Mouse (Mus musculus) megakaryocyte, adult 5-6 weeks (primary cell): ENCODE measurements around the gene Tmem39a. TPM values are rescaled to one million over a fixed set of nuclear protein-coding genes. Genes with fewer than 3 reads are reported as not detected.

Source experiments
- ATAC-seq: 2 replicates; pipeline ENCODE4 v1.8.0; 2016; ENCODE audit warnings: mild to moderate bottlenecking, inconsistent platforms; ENCODE audit not compliant: poor library complexity, severe bottlenecking
- total RNA-seq, 2 experiments: library from RNA; stranded (forward) in 1 of 2; stranded (reverse) in 1 of 2; fragments of 153-499, 151-499 nt in 1 of 2; fragments of 221-1000, 200-1000 nt in 1 of 2; gene quantifications; 2 replicates each; pipeline versions ENCODE4 v1.2.3 to v1.2.4; 2015 to 2017

Gene Tmem39a
- total RNA-seq, 2 experiments from 2014 or later, result 32.1 to 67.1 TPM

DNA sequence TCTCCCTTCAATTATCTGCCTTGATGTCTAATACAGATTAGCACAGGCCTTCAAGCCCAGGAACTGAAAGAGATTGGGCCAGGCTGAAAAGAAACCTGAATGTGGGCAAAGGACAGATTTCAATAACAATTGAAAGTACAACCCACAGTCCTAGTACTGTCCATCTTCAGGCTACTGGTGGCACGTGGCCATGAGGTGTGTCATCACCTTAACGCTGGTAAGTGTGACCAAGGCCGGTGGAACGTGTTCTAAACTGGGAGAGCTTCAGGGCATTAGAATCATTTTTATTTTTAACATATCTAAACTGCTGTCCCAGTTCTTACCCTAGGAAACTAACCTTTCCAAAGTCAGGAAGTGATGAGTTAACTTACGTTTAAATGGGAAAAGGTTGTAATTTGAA lies 28.7 kb downstream of the Tmem39a start:
- no peak for ATAC-seq

GRCm38 (mm10) chr16:38587572-38587971 lies 29.1 kb downstream of the Tmem39a start:
- no peak for ATAC-seq

DNA sequence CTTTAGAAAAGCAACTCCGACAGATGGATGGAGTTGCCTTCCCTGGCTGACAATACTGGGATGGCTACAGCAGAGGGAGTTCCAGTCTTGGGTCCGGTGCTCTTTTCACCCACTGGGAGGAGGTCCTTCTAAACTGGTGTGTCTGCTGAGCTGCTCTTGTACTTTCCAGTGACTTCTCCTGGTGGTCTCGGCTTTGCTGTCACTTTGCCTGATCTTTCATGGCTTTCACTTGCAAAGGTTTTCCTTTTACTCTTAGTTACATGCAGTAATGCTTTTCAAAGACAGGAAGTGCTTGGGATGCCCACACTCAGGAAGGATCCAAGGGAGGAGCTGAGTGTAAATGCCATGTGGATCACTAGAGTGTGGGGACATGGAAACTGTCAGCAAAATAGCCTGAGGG lies 33.0 kb downstream of the Tmem39a start:
- no peak for ATAC-seq

GRCm38 (mm10) chr16:38592026-38592678 lies 33.7 kb downstream of the Tmem39a start:
- ATAC-seq, result no peak

DNA sequence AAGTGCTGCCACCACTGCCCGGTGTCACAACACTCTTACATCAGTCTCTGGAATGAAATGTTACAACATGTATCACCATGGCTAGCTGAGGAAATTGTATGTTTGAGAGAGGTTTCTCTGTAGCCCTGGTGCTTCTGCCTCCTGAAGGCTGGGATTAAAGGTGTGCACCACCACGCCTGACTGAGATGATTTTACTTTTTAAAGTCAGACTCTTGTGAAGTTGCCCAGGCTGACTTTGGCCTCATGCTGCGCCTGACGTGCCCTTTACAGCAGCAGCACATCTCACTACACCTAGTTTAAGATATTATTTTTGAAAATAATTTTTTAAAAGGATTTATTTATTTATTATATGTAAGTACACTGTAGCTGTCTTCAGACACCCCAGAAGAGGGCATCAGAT lies 34.4 kb downstream of the Tmem39a start:
- ATAC-seq, result no peak

DNA sequence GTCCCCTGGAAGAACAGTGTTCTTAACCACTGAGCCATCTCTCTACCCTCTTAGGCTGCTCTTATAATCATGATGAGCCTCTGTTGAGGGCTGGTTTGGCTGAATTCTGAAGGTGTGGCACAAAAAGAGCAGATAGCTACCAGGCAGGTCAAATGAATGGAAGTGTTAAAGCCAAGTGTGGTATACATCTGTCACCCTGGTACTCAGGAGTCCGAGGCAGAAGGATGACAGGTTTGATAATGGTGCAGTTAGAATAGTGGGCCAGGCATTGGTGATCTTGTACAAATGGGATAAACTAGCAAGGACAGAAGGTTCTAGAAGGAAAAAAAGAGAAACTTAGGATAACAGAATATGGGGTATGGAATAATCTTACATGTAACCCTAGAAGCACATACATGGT lies 35.9 kb downstream of the Tmem39a start:
- ATAC-seq, result no peak

GRCm38 (mm10) chr16:38596099-38596498 lies 37.6 kb downstream of the Tmem39a start:
- ATAC-seq, result no peak

- ATAC-seq, result no peak
These were observed 38.2 kb downstream of the Tmem39a start for GRCm38 (mm10) chr16:38596651-38597050.

DNA sequence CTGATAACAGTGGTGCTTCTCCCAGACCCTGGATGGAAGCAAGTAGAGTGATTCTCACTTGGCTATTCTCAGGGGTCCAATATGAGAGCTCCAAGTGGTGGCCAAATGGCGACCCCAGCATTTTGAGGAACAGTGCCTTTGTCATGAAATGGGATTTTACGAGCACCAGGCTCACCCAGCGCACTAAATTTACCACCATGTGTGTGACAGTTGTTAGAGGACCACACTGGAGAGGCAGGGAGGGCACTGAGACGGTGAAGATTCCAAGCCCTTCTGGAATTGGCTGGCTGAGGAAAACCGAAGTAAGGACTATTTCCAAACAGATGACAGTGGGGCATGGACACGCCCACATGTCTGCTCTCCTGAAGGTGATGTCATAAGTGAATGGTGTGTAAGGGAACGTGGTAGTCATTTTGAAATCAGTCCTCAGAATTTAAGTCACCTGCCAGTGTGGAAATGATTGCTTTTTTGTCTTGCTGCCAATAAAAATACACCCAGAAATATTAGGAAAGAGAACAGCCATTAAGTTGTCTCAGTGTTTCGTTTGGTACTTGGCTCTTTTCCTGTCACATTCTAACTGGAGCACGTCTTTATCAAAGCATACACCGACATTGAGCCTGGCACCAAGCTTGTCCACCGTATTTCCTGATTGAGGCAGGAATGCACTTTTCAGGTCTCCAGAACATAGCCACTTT lies 40.6 kb downstream of the Tmem39a start:
- peak; percentile 61 for ATAC-seq

GRCm38 (mm10) chr16:38602989-38603804 lies 44.7 kb downstream of the Tmem39a start:
- ATAC-seq, result no peak

GRCm38 (mm10) chr16:38606509-38606908 lies 48.0 kb downstream of the Tmem39a start:
- no peak for ATAC-seq

GRCm38 (mm10) chr16:38608687-38609086 lies 50.2 kb downstream of the Tmem39a start:
- no peak for ATAC-seq

DNA sequence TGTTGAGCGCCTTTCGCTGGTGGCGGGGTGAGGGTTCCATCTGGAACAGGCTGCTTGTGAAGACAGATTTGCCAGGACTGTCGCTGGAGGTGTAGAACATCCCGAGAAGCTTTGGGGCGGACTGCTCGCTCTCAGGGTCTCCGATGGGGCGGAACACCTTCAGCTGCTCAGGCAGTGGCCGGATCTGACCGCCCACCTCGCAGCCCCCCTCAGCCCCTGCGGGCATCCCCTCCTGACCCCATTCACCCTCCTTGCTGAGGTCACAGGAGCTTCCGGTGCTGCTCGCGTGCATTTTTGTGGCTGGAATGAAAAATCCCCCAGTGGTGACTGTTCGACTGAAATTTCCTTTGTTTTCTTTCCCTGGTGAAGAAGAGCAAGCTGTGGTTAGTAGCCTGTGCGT lies 50.6 kb downstream of the Tmem39a start:
- ATAC-seq, result no peak

- no peak for ATAC-seq
These were observed 54.1 kb downstream of the Tmem39a start for GRCm38 (mm10) chr16:38612646-38613045.

DNA sequence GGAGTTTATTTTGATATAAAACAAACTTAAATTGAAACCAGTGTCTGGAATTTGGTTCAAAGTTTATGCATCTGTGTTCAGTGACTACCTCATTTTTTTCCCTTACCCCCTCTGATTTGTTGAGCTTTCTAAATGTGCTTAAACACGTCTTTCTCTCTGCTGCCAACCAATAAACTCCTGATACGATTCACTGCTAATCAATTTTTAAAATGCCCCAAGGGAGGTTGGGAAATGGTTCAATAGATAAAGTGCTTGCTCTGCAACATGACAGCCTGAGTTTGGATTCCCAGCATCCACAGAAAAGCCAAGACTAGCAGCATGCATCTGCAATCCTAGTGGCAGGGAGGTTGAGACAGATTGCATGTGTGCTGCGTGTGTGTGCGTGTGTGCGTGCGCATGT lies 55.1 kb downstream of the Tmem39a start:
- ATAC-seq, result no peak

- no peak for ATAC-seq
These were observed 59.5 kb downstream of the Tmem39a start for GRCm38 (mm10) chr16:38617977-38618376.

DNA sequence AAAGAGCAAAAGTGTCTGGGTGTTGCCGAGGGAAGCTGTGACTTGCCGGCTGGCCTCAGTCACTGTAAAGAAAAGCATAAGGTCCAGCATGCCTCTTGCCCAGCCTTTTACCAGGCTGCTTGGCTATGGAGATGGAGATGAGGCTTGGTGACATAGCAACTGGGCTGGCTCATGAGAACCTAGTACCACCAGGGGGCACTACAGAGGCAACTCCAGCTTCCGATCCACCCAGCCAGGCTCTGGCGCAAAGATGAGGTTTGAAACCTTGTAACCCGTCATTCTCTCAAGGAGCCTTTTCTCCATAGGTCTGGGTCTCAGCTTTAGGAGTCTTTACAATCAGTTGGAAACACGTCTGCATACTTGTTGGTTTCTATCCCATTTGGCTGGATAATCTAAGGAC lies 60.6 kb downstream of the Tmem39a start:
- peak; percentile 96 for ATAC-seq

DNA sequence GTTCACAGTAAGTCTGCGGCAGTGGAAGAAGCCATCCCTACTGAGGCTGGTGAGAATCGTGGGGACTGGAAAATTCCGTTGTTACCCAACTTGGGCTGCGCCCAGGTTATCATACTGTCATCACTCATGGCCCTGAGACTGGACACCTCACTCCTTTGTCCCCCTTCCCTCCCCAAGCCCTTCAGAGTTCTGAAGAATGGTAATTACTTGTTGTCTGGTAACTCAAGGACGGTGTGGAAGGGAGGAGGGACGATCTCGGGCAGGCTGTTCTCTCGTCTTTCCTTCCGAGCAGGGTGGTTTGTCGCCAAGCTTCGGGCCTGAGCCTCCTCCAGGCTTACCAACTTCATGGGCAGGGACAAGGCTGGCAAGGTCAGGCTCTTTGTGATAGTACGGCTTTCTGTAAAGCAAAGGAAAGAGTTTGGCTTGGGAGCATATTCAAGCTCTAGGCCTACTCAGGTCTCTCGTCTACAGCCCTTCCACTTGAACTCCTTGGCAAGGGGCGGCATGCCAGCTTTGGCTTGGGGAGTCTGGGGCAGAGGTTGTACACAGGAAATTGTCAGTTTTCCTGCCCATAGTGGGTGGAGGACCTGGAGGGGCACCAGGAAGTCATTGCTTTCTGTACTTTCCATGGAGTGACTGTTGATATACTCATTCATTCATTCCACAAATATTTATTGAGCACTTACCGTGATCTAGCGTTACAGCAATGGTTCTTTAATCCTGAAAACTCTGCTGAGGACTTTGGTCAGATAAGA lies 62.4 kb downstream of the Tmem39a start:
- ATAC-seq, result no peak

GRCm38 (mm10) chr16:38622283-38622682 lies 63.8 kb downstream of the Tmem39a start:
- peak; percentile 44; the same call in 1 of the 2 replicates for ATAC-seq

DNA sequence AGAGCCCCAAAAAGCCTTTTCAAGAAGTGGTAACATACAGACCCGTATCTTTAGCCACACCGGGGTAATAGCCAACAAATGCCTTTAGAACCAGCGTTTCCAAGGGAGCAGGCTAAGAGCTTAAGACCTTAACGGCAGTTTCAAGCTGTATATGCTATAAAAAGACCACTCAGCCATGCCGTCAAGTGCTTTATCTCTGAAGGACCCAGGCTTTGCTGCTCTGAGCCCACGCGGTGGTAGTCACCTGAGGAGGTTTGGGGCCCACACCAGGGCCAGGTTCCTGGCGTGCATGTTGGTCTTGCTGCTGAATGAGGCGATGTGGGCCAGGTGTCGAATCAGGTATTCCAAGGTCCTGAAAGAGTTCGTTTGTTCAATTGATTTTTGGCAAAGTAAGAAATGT lies 65.8 kb downstream of the Tmem39a start:
- ATAC-seq, result no peak

GRCm38 (mm10) chr16:38625411-38625810 lies 66.9 kb downstream of the Tmem39a start:
- ATAC-seq, result no peak
